Mouse (Mus musculus): ENCODE measurements around the gene Hdhd5. TPM values are rescaled to one million over a fixed set of nuclear protein-coding genes. Genes with fewer than 3 reads are reported as not detected.

Hdhd5 gene
- polyA plus RNA-seq, 1 experiment from 2014 or later, result 15.8 TPM

Other genes with a start within 250 kb of the Hdhd5 start
- gene D330020A13Rik, start 237.0 kb downstream of the Hdhd5 start, polyA plus RNA-seq (2015; fragmentation: Nextera tagmentation; extraction: Ambion mirVana), result 0.23 and 0.43 TPM in 2 replicates
- gene B4galnt3, start 236.8 kb downstream of the Hdhd5 start, polyA plus RNA-seq (2015; fragmentation: Nextera tagmentation; extraction: Ambion mirVana), result 1.1 and 1.3 TPM in 2 replicates
- gene Kdm5a, start 167.2 kb downstream of the Hdhd5 start, polyA plus RNA-seq (2015; fragmentation: Nextera tagmentation; extraction: Ambion mirVana), result 30.1 and 31.1 TPM in 2 replicates
- 17.4 and 18.4 TPM in 2 replicates for gene Ccdc77, start 166.9 kb downstream of the Hdhd5 start, polyA plus RNA-seq (2015; fragmentation: Nextera tagmentation; extraction: Ambion mirVana)
- gene Il17ra, start 68.1 kb downstream of the Hdhd5 start, polyA plus RNA-seq (2015; fragmentation: Nextera tagmentation; extraction: Ambion mirVana), result 6.8 and 6.9 TPM in 2 replicates
- gene Tmem121b, start 37.5 kb downstream of the Hdhd5 start, polyA plus RNA-seq (2015; fragmentation: Nextera tagmentation; extraction: Ambion mirVana), result 0.06 TPM in 2 replicates
- 0.54 and 0.61 TPM in 2 replicates for gene Cecr2, start 135.1 kb upstream of the Hdhd5 start, polyA plus RNA-seq (2015; fragmentation: Nextera tagmentation; extraction: Ambion mirVana)
- not detected in 2 replicates for gene Slc25a18, start 242.3 kb upstream of the Hdhd5 start, polyA plus RNA-seq (2015; fragmentation: Nextera tagmentation; extraction: Ambion mirVana)